Mouse (Mus musculus) brain, embryonic 18.5 days (tissue): ENCODE measurements around the gene Spag7.

Experiments
- DNase-seq: peaks from one replicate; pipeline ENCODE4 v3.0.0-alpha.2; 2012; ENCODE audit warnings: low read depth, low spot score

The Spag7 gene

DNA sequence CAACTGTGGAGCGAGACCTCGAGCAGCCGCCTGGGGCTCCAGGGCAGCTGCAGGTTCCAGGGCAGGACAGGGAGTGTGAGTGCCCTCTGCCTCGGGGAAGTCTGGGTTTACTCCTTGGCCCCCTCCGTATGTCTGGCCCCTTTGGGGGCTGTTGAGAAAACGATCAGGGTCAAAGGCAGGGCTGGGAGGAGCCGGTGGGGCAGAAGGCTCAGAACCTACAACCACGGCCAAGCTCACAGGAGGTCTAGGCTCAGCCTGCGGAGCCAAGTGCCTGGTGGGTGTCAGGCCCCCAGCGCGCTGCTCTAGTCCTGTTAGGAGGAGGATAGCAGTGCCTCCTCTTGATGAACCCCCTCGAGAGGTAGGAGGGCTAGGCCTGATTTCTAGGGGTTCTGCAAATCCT, 12.0 kb upstream of the Spag7 start:
- DNase-seq: no peak

- DNase-seq: no peak
These were observed 10.7 kb upstream of the Spag7 start for GRCm38 (mm10) chr11:70679894-70680293.

- no peak for DNase-seq
These were observed 10.1 kb upstream of the Spag7 start for GRCm38 (mm10) chr11:70679361-70679760.

- DNase-seq: no peak
These were observed 9.4 kb upstream of the Spag7 start for GRCm38 (mm10) chr11:70678576-70678975.

DNA sequence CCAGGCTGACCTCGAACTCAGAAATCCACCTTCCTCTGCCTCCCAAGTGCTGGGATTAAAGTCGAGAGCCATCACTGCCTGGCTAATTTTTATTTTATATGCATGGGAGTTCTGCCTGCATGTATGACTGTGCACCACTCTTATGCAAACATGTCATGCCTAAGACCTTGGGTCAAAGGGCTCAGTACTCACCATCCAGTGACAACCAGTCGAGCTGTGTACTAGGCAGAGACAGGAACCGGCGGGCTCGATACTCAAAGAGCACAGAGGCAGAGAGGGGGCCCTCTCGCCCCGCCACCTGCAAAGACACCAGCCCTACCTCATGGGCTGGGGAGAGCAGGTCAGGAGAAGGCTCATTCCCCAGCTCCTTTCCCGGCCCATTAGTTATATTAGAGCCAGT, 8.9 kb upstream of the Spag7 start:
- no peak for DNase-seq

GRCm38 (mm10) chr11:70674501-70674900, 5.3 kb upstream of the Spag7 start:
- DNase-seq: no peak

- DNase-seq: no peak
These were observed 4.8 kb upstream of the Spag7 start for GRCm38 (mm10) chr11:70674014-70674413.

GRCm38 (mm10) chr11:70671333-70672047, 2.3 kb upstream of the Spag7 start:
- no peak for DNase-seq

DNA sequence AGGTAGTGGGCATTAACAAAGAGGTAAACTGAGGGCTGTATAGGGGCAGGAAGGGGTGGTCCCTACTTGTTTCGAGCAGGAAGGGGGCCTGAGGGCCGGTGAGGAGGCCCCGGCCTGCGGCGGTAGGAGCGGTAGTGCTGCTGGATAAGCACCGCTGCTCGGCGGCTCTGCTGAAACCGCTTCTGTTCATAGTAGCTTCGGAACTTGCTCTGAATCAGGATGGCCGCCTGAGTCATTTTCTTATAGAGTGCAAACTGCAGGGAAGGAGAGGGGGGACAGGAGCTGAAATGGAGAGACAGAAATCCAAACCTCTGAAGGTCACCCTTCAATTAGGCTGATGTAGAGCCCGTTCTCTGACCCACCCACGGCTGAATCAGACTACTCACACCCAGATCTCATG, 1.3 kb upstream of the Spag7 start:
- DNase-seq: no peak

- no peak for DNase-seq
These were observed 548 bp upstream of the Spag7 start for GRCm38 (mm10) chr11:70669582-70670345.

GRCm38 (mm10) chr11:70668335-70668770, 863 bp downstream of the Spag7 start:
- no peak for DNase-seq

DNA sequence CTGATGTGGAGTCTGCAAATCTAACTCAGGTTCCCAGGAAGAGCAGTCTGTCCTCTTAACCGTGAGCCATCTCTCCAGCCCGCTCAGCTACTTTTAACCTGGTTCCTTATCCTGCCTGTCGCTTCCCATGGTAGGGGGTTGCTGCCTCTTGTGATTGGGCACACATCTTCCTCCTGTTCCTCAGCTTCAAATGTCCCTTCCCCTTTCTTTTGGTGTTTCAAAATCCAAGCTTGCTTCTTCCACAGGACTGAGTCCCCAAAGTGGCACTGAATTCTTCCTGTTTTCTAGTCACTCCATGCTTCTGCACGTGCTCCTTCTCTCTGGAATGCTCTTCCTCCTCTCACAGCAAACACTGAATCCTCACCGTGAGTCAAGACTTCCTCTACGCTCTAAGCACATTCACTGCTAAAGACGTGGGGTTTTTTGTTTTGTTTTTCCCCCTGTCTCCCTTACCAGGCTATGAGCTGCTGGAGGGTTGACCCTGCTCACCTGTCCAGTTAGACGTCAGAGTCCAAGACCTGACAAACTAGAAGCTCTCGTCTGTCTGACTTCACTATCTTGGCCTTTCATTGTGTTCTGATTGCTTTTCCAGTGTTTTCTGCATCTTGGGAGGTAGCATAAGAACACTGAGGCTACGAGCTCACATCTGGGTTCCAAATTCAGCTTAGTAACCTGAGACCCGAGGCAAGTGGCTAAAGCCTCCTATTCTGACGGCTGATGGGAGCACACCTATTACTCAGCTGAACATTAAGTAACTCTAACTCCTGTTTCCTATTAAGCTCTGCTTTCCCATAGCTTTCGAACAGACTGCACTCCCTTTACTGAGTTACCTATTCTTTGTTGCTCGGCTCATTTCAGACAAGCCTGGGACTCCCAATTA, 1.7 kb downstream of the Spag7 start:
- DNase-seq: no peak

GRCm38 (mm10) chr11:70666687-70667086, 2.5 kb downstream of the Spag7 start:
- no peak for DNase-seq

DNA sequence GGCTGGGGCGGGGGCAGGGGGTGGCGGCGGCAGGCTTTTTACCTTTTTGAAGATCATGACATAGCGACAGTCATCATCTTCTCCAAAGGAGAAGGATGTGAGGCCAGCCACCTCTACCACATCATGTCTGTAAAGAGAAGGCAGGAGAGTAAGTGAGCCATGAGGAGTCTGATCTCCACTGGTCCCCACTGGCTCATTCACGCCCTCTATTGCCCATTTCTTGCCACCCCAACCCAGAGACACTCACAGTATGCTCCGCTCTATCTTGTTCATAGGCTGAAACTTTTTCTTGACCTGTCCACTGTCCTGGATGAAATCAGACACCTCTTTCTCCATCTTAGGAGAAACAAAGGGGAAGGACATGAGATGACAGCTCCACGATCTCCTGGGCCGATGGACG, 4.5 kb downstream of the Spag7 start:
- DNase-seq: no peak

DNA sequence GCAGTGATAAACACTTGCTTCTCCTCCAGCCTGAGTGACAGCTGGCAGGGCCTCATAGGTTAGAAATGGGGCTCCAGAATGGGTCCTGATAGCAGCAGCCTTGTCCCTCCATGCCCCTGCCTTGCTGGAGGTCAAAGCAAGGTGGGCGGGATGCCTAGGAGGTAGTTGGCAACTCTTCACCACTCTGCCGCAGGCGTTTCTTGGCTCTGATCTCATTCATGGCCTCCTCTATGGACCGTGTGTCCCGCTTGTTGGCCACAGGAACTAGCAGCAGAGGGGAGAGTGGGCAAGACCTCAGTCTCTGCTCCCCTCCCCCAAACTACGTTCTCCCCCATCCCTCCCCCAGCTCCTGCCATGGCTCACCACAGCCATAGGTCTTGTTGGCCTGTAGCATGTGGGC, 5.3 kb downstream of the Spag7 start:
- no peak for DNase-seq

- DNase-seq: no peak
These were observed 6.1 kb downstream of the Spag7 start for GRCm38 (mm10) chr11:70663101-70663500.

- DNase-seq: no peak
These were observed 8.6 kb downstream of the Spag7 start for GRCm38 (mm10) chr11:70660571-70660970.

DNA sequence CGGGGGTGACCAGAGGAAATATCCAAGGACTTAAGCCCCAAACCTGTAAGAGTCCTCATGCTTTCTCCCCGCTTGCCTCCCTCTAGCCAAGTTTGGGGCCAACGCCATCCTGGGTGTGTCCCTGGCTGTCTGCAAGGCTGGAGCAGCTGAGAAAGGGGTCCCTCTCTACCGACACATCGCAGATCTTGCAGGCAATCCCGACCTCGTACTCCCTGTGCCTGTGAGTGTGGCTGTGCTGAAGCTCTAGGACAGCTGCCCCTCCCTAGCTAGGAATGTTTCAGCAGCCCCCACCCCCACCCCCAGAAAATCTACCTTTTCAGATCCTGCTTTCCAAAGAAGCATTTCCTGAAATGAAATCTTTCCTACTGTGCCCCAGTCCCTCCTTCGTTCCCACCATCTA, 10.3 kb downstream of the Spag7 start:
- no peak for DNase-seq

DNA sequence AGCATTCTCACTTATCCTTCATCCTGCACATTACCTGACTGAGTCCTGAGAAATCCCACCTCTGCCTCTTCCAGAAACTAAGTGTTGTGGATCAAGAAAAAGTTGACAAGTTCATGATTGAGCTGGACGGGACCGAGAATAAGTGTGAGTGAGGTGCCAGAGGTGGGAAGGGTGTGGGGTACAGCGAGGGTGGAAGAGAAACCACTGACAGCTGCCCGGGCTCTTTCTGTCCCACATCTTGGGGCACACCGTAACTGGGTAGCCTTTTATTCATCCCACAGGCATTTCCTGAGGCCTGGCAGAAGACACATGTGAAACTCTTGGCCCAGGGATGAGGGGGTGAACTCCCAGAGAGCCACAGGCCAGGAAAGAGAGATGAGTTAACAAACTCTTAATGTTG, 10.7 kb downstream of the Spag7 start:
- no peak for DNase-seq

DNA sequence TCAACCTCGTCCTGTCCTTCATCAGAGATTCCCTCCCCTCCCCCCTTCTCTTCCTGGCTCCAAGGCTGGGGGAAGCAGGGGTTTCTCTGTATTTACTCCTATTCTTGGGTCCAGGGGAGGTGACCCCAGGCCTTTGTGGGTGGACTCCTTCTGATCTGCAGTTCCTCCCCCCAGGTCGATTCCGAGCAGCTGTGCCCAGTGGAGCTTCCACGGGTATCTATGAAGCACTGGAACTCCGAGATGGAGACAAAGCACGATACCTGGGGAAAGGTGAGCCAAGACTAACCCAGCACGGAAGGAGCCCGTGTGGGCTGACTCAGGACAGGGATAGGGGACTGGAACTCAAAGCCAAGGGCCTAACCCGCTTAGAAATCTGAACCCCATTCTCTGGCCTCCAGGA, 11.2 kb downstream of the Spag7 start:
- no peak for DNase-seq

GRCm38 (mm10) chr11:70657573-70657972, 11.6 kb downstream of the Spag7 start:
- DNase-seq: no peak

DNA sequence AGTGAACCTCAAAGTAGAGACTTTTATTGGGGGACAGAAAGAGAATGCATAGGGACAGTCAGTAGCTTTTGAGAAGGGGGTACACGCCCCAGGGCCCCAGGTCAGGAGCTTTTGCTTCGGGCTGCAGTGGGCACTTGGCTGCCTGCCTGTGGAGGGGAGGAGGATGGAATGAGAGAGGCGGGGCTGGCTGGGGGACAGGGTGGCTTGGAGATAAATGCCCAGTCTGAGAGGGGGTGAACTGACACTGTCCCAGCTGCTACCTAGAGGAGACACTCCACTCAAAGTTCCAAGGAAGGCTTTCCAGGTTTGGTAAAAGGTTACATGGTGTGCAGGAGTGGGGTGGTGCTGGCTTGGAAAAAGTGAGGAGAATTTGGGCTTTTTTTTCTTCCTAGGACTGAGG, 12.3 kb downstream of the Spag7 start, which contains the start of gene Eno3:
Gene Eno3 (plus strand): TSS at position 239 of the 400 bp plus-strand sequence.
- no peak for DNase-seq
